Mouse (Mus musculus): ENCODE data around the gene Iqca. TPM values are rescaled to one million over a fixed set of nuclear protein-coding genes. Genes with fewer than 3 reads are reported as not detected.

Iqca gene
- polyA plus RNA-seq, 1 experiment from 2014 or later: 0.98 TPM

- H3K4me1 ChIP-seq (ENCODE audit: control insufficient read depth, insufficient read depth, low read depth, low read length): no peaks in the 10 kb centered on the region; the same call in none of the 2 replicates
- H3K27ac ChIP-seq (ENCODE audit: low read depth, low read length): no peak overlapping the region
- no peaks in the 10 kb centered on the region for H3K9me3 ChIP-seq (ENCODE audit: control insufficient read depth, low read length)
- no peak overlapping the region for H3K4me3 ChIP-seq (ENCODE audit: low read length)
- no peak overlapping the region for H3K9ac ChIP-seq (ENCODE audit: low read depth, low read length)
- H3K27me3 ChIP-seq (replicated peaks; ENCODE audit: control insufficient read depth, insufficient read depth, low read length): no peaks in the 10 kb centered on the region
- H3K4me2 ChIP-seq (ENCODE audit: low read length): no peak overlapping the region
- ATAC-seq: no peak
- 70% methylated on average over 6 of the region's 6 CpGs for WGBS
- no peaks in the 10 kb centered on the region for H3K36me3 ChIP-seq (ENCODE audit: control insufficient read depth, insufficient read depth, low read length)
Observed at GRCm38 (mm10) chr1:90161623-90162022, 8.4 kb upstream of the Iqca start.

GRCm38 (mm10) chr1:90159927-90160326 lies 6.7 kb upstream of the Iqca start:
- no peak for ATAC-seq

GRCm38 (mm10) chr1:90156589-90156988 lies 3.4 kb upstream of the Iqca start:
- Histone ChIP-seq H3K4me1 (ENCODE audit: control insufficient read depth, insufficient read depth, low read depth, low read length) (peaks cover 14% of the 10 kb centered on the region), H3K27ac (ENCODE audit: low read depth, low read length) (no peak overlapping the region), H3K4me2 (ENCODE audit: low read length) (no peak overlapping the region), H3K9me3 (ENCODE audit: control insufficient read depth, low read length) (no peaks in the 10 kb centered on the region), H3K36me3 (ENCODE audit: control insufficient read depth, insufficient read depth, low read length) (no peaks in the 10 kb centered on the region), H3K27me3 (replicated peaks; ENCODE audit: control insufficient read depth, insufficient read depth, low read length) (no peaks in the 10 kb centered on the region), H3K9ac (ENCODE audit: low read depth, low read length) (no peak overlapping the region), H3K4me3 (ENCODE audit: low read length) (no peak overlapping the region)
- no peak for ATAC-seq
- WGBS: 68% methylated on average over 7 of the region's 7 CpGs

More at GRCm38 (mm10) chr1:90159927-90160326, 6.7 kb upstream of the Iqca start:
- Histone ChIP-seq H3K4me1 (ENCODE audit: control insufficient read depth, insufficient read depth, low read depth, low read length) (no peaks in the 10 kb centered on the region; the same call in none of the 2 replicates), H3K4me2 (ENCODE audit: low read length) (no peak overlapping the region), H3K36me3 (ENCODE audit: control insufficient read depth, insufficient read depth, low read length) (no peaks in the 10 kb centered on the region), H3K9ac (ENCODE audit: low read depth, low read length) (no peak overlapping the region), H3K27ac (ENCODE audit: low read depth, low read length) (no peak overlapping the region), H3K27me3 (replicated peaks; ENCODE audit: control insufficient read depth, insufficient read depth, low read length) (no peaks in the 10 kb centered on the region), H3K4me3 (ENCODE audit: low read length) (no peak overlapping the region), H3K9me3 (ENCODE audit: control insufficient read depth, low read length) (no peaks in the 10 kb centered on the region)
- 41% methylated on average over 13 of the region's 13 CpGs for WGBS

GRCm38 (mm10) chr1:90153787-90154186 lies 586 bp upstream of the Iqca start:
- Histone ChIP-seq H3K36me3 (ENCODE audit: control insufficient read depth, insufficient read depth, low read length) (no peaks in the 10 kb centered on the region), H3K4me3 (ENCODE audit: low read length) (no peak overlapping the region; the same call in 1 of the 2 replicates), H3K27ac (ENCODE audit: low read depth, low read length) (peak overlapping the region; percentile 40; the same call in 1 of the 2 replicates), H3K27me3 (replicated peaks; ENCODE audit: control insufficient read depth, insufficient read depth, low read length) (no peaks in the 10 kb centered on the region), H3K4me1 (ENCODE audit: control insufficient read depth, insufficient read depth, low read depth, low read length) (peaks cover 14% of the 10 kb centered on the region), H3K4me2 (ENCODE audit: low read length) (peak overlapping the region; percentile 59), H3K9ac (ENCODE audit: low read depth, low read length) (peak overlapping the region; percentile 25; the same call in 1 of the 2 replicates), H3K9me3 (ENCODE audit: control insufficient read depth, low read length) (no peaks in the 10 kb centered on the region)
- WGBS: 10% methylated on average over 6 of the region's 6 CpGs
- ATAC-seq: no peak

GRCm38 (mm10) chr1:90139729-90140128 lies 13.5 kb downstream of the Iqca start:
- Histone ChIP-seq H3K36me3 (ENCODE audit: control insufficient read depth, insufficient read depth, low read length) (no peaks in the 10 kb centered on the region), H3K4me2 (ENCODE audit: low read length) (no peak overlapping the region), H3K9me3 (ENCODE audit: control insufficient read depth, low read length) (no peaks in the 10 kb centered on the region), H3K4me3 (ENCODE audit: low read length) (no peak overlapping the region), H3K4me1 (ENCODE audit: control insufficient read depth, insufficient read depth, low read depth, low read length) (no peaks in the 10 kb centered on the region), H3K27me3 (replicated peaks; ENCODE audit: control insufficient read depth, insufficient read depth, low read length) (no peaks in the 10 kb centered on the region), H3K9ac (ENCODE audit: low read depth, low read length) (no peak overlapping the region), H3K27ac (ENCODE audit: low read depth, low read length) (no peak overlapping the region)
- ATAC-seq: no peak
- 71% methylated on average over 8 of the region's 8 CpGs for WGBS

- ATAC-seq: no peak
- WGBS: 38% methylated on average over 11 of the region's 11 CpGs
- Histone ChIP-seq H3K27ac (ENCODE audit: low read depth, low read length) (no peak overlapping the region), H3K4me1 (ENCODE audit: control insufficient read depth, insufficient read depth, low read depth, low read length) (no peaks in the 10 kb centered on the region), H3K9ac (ENCODE audit: low read depth, low read length) (no peak overlapping the region), H3K4me3 (ENCODE audit: low read length) (no peak overlapping the region), H3K4me2 (ENCODE audit: low read length) (no peak overlapping the region), H3K27me3 (replicated peaks; ENCODE audit: control insufficient read depth, insufficient read depth, low read length) (no peaks in the 10 kb centered on the region), H3K9me3 (ENCODE audit: control insufficient read depth, low read length) (no peaks in the 10 kb centered on the region), H3K36me3 (ENCODE audit: control insufficient read depth, insufficient read depth, low read length) (no peaks in the 10 kb centered on the region)
Observed at GRCm38 (mm10) chr1:90132402-90132801, 20.8 kb downstream of the Iqca start.

- Histone ChIP-seq H3K27ac (ENCODE audit: low read depth, low read length) (no peak overlapping the region), H3K4me2 (ENCODE audit: low read length) (no peak overlapping the region)
- ATAC-seq: no peak
Observed at GRCm38 (mm10) chr1:90131982-90132381, 21.2 kb downstream of the Iqca start.

GRCm38 (mm10) chr1:90124561-90124960 lies 28.6 kb downstream of the Iqca start:
- Histone ChIP-seq H3K9ac (ENCODE audit: low read depth, low read length) (no peak overlapping the region), H3K4me2 (ENCODE audit: low read length) (no peak overlapping the region), H3K4me1 (ENCODE audit: control insufficient read depth, insufficient read depth, low read depth, low read length) (no peaks in the 10 kb centered on the region), H3K9me3 (ENCODE audit: control insufficient read depth, low read length) (no peaks in the 10 kb centered on the region), H3K4me3 (ENCODE audit: low read length) (no peak overlapping the region), H3K27ac (ENCODE audit: low read depth, low read length) (no peak overlapping the region), H3K36me3 (ENCODE audit: control insufficient read depth, insufficient read depth, low read length) (no peaks in the 10 kb centered on the region), H3K27me3 (replicated peaks; ENCODE audit: control insufficient read depth, insufficient read depth, low read length) (no peaks in the 10 kb centered on the region)
- ATAC-seq: no peak
- WGBS: 96% methylated on average over 12 of the region's 12 CpGs

More at GRCm38 (mm10) chr1:90131982-90132381, 21.2 kb downstream of the Iqca start:
- Histone ChIP-seq H3K9me3 (ENCODE audit: control insufficient read depth, low read length) (no peaks in the 10 kb centered on the region), H3K9ac (ENCODE audit: low read depth, low read length) (no peak overlapping the region), H3K36me3 (ENCODE audit: control insufficient read depth, insufficient read depth, low read length) (no peaks in the 10 kb centered on the region), H3K4me3 (ENCODE audit: low read length) (no peak overlapping the region), H3K27me3 (replicated peaks; ENCODE audit: control insufficient read depth, insufficient read depth, low read length) (no peaks in the 10 kb centered on the region), H3K4me1 (ENCODE audit: control insufficient read depth, insufficient read depth, low read depth, low read length) (no peaks in the 10 kb centered on the region)
- WGBS: 52% methylated on average over 7 of the region's 7 CpGs

GRCm38 (mm10) chr1:90120706-90121105 lies 32.5 kb downstream of the Iqca start:
- Histone ChIP-seq H3K4me1 (ENCODE audit: control insufficient read depth, insufficient read depth, low read depth, low read length) (no peaks in the 10 kb centered on the region), H3K4me2 (ENCODE audit: low read length) (no peak overlapping the region), H3K27me3 (replicated peaks; ENCODE audit: control insufficient read depth, insufficient read depth, low read length) (no peaks in the 10 kb centered on the region), H3K9me3 (ENCODE audit: control insufficient read depth, low read length) (no peaks in the 10 kb centered on the region), H3K27ac (ENCODE audit: low read depth, low read length) (no peak overlapping the region), H3K4me3 (ENCODE audit: low read length) (no peak overlapping the region), H3K9ac (ENCODE audit: low read depth, low read length) (no peak overlapping the region), H3K36me3 (ENCODE audit: control insufficient read depth, insufficient read depth, low read length) (no peaks in the 10 kb centered on the region)
- no peak for ATAC-seq
- 77% methylated on average over 6 of the region's 6 CpGs for WGBS

- H3K9ac ChIP-seq (ENCODE audit: low read depth, low read length): no peak overlapping the region
- ATAC-seq: no peak
- H3K27ac ChIP-seq (ENCODE audit: low read depth, low read length): no peak overlapping the region
- H3K4me2 ChIP-seq (ENCODE audit: low read length): no peak overlapping the region
- WGBS: 78% methylated on average over 12 of the region's 12 CpGs
- H3K4me1 ChIP-seq (ENCODE audit: control insufficient read depth, insufficient read depth, low read depth, low read length): no peaks in the 10 kb centered on the region
- H3K4me3 ChIP-seq (ENCODE audit: low read length): no peak overlapping the region
- H3K27me3 ChIP-seq (replicated peaks; ENCODE audit: control insufficient read depth, insufficient read depth, low read length): no peaks in the 10 kb centered on the region
- no peaks in the 10 kb centered on the region for H3K9me3 ChIP-seq (ENCODE audit: control insufficient read depth, low read length)
- no peaks in the 10 kb centered on the region for H3K36me3 ChIP-seq (ENCODE audit: control insufficient read depth, insufficient read depth, low read length)
Observed at GRCm38 (mm10) chr1:90119214-90119613, 34.0 kb downstream of the Iqca start.
